Mouse (Mus musculus): ENCODE data around the gene Dll4. TPM values are rescaled to one million over a fixed set of nuclear protein-coding genes. Genes with fewer than 3 reads are reported as not detected.

Gene Dll4
- polyA plus RNA-seq, 1 experiment from 2014 or later: 8.4 TPM

DNA sequence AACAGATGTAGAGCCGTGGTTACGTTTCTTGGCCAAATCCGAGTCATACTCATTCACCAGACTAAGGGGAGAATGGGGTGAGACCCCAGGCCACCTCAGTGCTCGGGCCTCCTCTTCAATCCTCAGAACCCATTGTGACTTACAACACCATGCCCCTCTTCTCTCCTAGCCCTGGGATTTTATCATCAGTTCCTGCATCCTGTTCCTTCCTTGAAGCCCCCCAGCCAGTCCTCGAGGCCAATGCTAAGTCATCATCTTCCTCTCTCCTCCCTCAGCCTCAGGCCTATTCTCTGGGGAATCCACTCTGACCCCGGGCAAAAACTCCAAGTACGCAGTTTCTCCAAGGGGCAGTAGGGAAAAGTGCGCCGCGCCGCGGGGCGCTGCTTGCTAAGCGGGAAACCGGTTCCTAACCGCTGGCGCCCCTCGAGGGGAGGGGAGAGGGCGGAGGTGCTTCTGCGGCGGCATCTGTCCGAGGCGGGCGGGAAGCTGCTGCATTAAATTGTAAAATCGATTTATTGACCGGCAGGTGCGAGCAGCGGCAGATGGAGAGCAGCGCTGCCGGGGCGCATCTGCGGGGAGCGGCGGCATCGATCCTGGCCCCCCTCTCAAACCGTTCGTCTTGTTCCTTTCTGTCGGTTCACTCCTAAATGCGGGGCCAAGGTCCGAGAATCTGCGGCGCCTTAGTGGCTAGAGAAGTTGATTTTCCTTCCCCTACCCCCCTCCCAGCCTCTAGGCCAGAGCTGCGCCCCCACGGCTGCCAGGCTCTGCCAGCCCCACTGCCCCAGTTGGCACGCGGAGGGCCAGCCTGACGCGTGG lies 3.6 kb upstream of the Dll4 start:
- peaks cover 39% of the 10 kb centered on the region for H3K27me3 ChIP-seq (replicated peaks; ENCODE audit: control insufficient read depth, insufficient read depth, low read length)

DNA sequence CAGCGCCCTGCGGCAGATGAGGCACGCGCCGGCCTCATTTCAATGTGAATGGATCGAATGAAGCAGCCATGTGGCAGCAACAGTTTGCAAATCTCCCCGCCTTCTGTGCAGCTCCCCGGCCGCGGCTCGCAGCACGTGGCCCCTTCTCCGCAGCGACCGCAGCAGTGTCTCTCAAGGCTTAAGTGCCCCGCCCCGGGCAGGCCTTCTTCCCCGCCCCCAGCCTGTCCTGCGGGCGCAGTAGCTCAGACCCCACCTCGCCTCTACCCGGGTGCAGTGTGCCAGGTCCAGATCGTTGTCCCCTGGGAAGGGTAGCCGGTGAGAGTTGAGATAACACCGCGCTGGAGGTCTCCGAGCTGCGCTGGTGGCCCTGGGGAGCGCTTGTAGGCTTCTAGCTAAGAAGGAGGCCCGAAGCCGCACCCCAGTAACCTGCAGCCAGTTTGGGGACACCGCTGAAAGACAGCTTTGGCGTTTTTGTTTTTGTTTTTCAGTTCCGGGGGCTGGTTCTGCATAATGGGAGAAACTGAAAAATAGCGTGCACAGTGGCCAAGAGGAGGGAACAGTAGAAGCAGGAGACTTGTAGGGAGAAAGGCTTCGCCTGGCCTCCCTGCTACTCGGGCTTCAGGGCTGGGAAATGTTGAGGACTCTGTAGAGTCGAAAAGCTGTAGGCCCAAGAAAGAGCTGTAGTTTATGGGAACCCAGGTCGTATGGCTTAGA lies 2.8 kb upstream of the Dll4 start:
- ATAC-seq: no peak
- peak overlapping the region; percentile 39 for H3K4me3 ChIP-seq (ENCODE audit: low read length)

More for the DNA sequence above, 3.6 kb upstream of the Dll4 start:
- WGBS: 6% methylated on average over 47 of the region's 48 CpGs
- H3K9me3 ChIP-seq (ENCODE audit: control insufficient read depth, low read length): no peaks in the 10 kb centered on the region
- no peaks in the 10 kb centered on the region for H3K36me3 ChIP-seq (ENCODE audit: control insufficient read depth, insufficient read depth, low read length)
- peaks cover 40% of the 10 kb centered on the region for H3K4me1 ChIP-seq (ENCODE audit: control insufficient read depth, insufficient read depth, low read length)
- ATAC-seq: no peak
- H3K4me2 ChIP-seq (ENCODE audit: low read depth, low read length): peak overlapping the region; percentile 55
- peak overlapping the region; percentile 39 for H3K4me3 ChIP-seq (ENCODE audit: low read length)
- H3K9ac ChIP-seq (ENCODE audit: low read depth, low read length): peak overlapping the region; percentile 50
- H3K27ac ChIP-seq (ENCODE audit: low read length): peak overlapping the region; percentile 43; the same call in 1 of the 2 replicates

DNA sequence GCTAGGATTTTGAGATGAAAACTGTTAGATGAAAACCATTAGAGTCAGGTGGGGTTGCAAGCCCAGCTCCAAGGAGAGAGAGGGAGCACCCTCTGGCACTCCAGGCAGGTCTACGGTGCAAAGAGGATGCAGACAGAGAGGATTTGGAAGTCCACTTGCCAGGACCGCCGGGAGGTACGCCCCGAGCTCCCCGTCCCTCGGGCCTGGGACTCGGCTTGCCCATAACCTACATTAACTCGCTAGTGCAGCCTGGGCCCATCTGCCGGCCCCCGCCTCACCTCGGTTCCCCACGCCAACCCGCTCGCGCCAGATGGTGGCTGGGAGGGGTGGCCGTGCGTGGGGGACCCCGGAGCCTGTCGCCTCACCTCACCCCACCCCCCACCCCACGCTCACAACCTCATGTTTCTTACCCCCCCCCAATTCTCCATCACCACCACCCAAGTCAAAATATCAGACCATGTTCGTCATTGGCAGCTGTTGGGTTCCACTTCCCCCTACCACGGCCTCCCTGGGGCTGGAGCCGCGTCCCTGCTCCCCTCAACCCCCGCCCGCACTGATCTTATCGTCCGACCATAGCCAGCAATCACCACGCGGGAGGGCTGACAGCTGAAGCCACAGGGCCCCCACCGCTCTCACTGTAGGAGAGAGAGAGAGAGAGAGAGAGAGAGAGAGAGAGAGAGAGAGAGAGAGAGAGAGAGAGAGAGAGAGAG lies 1.6 kb upstream of the Dll4 start:
- Histone ChIP-seq H3K4me3 (ENCODE audit: low read length) (peak overlapping the region; percentile 63), H3K27me3 (replicated peaks; ENCODE audit: control insufficient read depth, insufficient read depth, low read length) (peaks cover 46% of the 10 kb centered on the region), H3K36me3 (ENCODE audit: control insufficient read depth, insufficient read depth, low read length) (no peaks in the 10 kb centered on the region), H3K9ac (ENCODE audit: low read depth, low read length) (peak overlapping the region; percentile 41; the same call in 1 of the 2 replicates), H3K9me3 (ENCODE audit: control insufficient read depth, low read length) (no peaks in the 10 kb centered on the region), H3K4me2 (ENCODE audit: low read depth, low read length) (peak overlapping the region; percentile 99), H3K27ac (ENCODE audit: low read length) (no peak overlapping the region), H3K4me1 (ENCODE audit: control insufficient read depth, insufficient read depth, low read length) (peaks cover 42% of the 10 kb centered on the region)
- ATAC-seq: no peak
- 16% methylated on average over 32 of the region's 32 CpGs for WGBS

More for the DNA sequence above, 2.8 kb upstream of the Dll4 start:
- Histone ChIP-seq H3K4me1 (ENCODE audit: control insufficient read depth, insufficient read depth, low read length) (peaks cover 38% of the 10 kb centered on the region), H3K9ac (ENCODE audit: low read depth, low read length) (peak overlapping the region; percentile 50), H3K36me3 (ENCODE audit: control insufficient read depth, insufficient read depth, low read length) (no peaks in the 10 kb centered on the region), H3K9me3 (ENCODE audit: control insufficient read depth, low read length) (no peaks in the 10 kb centered on the region), H3K27ac (ENCODE audit: low read length) (peak overlapping the region; percentile 43; the same call in 1 of the 2 replicates), H3K4me2 (ENCODE audit: low read depth, low read length) (peak overlapping the region; percentile 55), H3K27me3 (replicated peaks; ENCODE audit: control insufficient read depth, insufficient read depth, low read length) (peaks cover 39% of the 10 kb centered on the region)
- WGBS: 18% methylated on average over 39 of the region's 39 CpGs

DNA sequence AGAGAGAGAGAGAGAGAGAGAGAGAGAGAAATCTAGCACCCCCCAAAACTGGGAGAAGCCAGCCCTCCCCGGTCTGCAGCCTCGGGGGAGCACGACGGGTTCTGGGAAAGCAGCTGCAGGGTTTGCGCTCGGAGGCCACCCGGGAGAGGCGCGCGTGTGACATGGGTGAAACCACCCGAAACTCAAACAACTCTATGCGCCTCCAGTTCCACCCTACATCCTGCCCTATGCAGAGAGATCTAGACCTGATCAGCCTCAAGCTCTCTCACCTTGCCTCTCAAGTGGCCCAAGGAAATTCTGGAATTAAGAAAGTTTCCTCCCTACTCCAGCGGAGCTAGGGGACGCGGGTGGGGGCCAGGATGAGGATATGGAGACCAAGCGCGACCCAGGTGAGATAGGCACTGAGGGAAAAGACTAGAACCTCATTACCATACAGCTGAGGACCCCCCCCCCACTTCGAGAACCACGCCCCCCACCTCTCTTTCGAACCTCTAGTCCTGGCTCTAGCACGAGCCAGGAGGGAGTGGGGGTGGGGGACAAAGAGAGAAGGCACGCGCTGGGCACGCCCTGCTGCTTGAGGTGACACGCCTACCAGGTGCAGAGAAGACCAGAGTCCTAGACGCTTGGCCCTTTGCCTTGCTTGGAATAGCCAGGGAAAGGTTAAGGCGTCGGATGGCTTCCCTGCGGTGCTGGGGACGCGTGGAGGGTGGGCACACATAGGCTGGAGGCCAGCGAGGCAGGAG lies 837 bp upstream of the Dll4 start:
- H3K27ac ChIP-seq (ENCODE audit: low read length): peak overlapping the region; percentile 39; the same call in 1 of the 2 replicates
- ATAC-seq: peak; percentile 69
- H3K9ac ChIP-seq (ENCODE audit: low read depth, low read length): peak overlapping the region; percentile 69
- no peaks in the 10 kb centered on the region for H3K9me3 ChIP-seq (ENCODE audit: control insufficient read depth, low read length)
- peak overlapping the region; percentile 63 for H3K4me3 ChIP-seq (ENCODE audit: low read length)
- peaks cover 46% of the 10 kb centered on the region for H3K27me3 ChIP-seq (replicated peaks; ENCODE audit: control insufficient read depth, insufficient read depth, low read length)
- H3K4me1 ChIP-seq (ENCODE audit: control insufficient read depth, insufficient read depth, low read length): peaks cover 42% of the 10 kb centered on the region
- no peaks in the 10 kb centered on the region for H3K36me3 ChIP-seq (ENCODE audit: control insufficient read depth, insufficient read depth, low read length)
- under 1% methylated on average over 32 of the region's 32 CpGs for WGBS
- H3K4me2 ChIP-seq (ENCODE audit: low read depth, low read length): peak overlapping the region; percentile 99

- Histone ChIP-seq H3K27me3 (replicated peaks; ENCODE audit: control insufficient read depth, insufficient read depth, low read length) (peaks cover 46% of the 10 kb centered on the region), H3K4me1 (ENCODE audit: control insufficient read depth, insufficient read depth, low read length) (peaks cover 41% of the 10 kb centered on the region)
These were observed 847 bp downstream of the Dll4 start for GRCm38 (mm10) chr2:119326161-119327101.

DNA sequence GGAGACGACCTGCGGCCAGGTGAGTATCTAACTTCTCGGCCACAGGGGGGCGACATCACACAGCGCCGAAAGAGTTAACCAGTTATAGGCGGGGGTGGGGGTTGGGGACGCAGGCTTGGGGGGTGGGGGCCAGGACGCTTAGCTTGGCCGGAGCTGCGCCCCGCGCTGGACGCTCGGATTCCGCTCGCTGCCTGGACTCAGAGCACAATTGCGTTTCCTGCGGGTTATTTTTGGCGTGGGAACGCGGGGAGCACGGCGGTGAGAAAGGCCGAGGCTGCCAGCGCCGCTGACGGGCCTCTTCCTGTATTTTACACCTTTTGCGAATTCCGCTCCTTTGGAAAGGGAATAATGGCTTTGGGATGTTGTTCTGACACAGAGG lies 1.5 kb downstream of the Dll4 start:
- Histone ChIP-seq H3K27ac (ENCODE audit: low read length) (peak overlapping the region; percentile 21; the same call in 1 of the 2 replicates), H3K4me1 (ENCODE audit: control insufficient read depth, insufficient read depth, low read length) (peaks cover 35% of the 10 kb centered on the region), H3K9ac (ENCODE audit: low read depth, low read length) (peak overlapping the region; percentile 69), H3K9me3 (ENCODE audit: control insufficient read depth, low read length) (no peaks in the 10 kb centered on the region), H3K4me3 (ENCODE audit: low read length) (peak overlapping the region; percentile 63), H3K27me3 (replicated peaks; ENCODE audit: control insufficient read depth, insufficient read depth, low read length) (peaks cover 44% of the 10 kb centered on the region), H3K36me3 (ENCODE audit: control insufficient read depth, insufficient read depth, low read length) (no peaks in the 10 kb centered on the region), H3K4me2 (ENCODE audit: low read depth, low read length) (peak overlapping the region; percentile 99)
- under 1% methylated on average over 30 of the region's 30 CpGs for WGBS
- ATAC-seq: no peak

More at GRCm38 (mm10) chr2:119326161-119327101, 847 bp downstream of the Dll4 start:
- H3K9ac ChIP-seq (ENCODE audit: low read depth, low read length): peak overlapping the region; percentile 69
- H3K9me3 ChIP-seq (ENCODE audit: control insufficient read depth, low read length): no peaks in the 10 kb centered on the region
- peak overlapping the region; percentile 99 for H3K4me2 ChIP-seq (ENCODE audit: low read depth, low read length)
- no peaks in the 10 kb centered on the region for H3K36me3 ChIP-seq (ENCODE audit: control insufficient read depth, insufficient read depth, low read length)
- peak overlapping the region; percentile 63 for H3K4me3 ChIP-seq (ENCODE audit: low read length)
- no peak for ATAC-seq
- under 1% methylated on average over 59 of the region's 61 CpGs for WGBS
- peak overlapping the region; percentile 44 for H3K27ac ChIP-seq (ENCODE audit: low read length)

DNA sequence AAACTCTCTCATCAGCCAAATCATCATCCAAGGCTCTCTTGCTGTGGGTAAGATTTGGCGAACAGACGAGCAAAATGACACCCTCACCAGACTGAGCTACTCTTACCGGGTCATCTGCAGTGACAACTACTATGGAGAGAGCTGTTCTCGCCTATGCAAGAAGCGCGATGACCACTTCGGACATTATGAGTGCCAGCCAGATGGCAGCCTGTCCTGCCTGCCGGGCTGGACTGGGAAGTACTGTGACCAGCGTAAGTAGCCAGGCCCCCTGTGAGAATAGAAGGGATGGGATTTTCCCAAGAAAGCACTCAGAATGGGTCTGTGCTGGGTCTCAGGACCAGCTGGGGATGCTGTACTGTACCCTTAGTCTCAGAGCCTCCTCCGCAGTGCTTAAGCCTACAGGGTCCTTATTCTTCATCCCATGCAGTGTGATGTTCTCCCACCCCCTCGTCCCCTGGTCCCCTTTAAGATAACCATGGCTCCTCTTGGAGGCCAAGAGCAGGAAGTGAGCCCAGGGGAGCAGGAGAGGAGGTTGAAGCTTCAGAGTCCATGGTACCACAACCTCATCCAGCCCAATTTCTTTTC lies 2.5 kb downstream of the Dll4 start:
- peak overlapping the region; percentile 99 for H3K4me2 ChIP-seq (ENCODE audit: low read depth, low read length)
- H3K36me3 ChIP-seq (ENCODE audit: control insufficient read depth, insufficient read depth, low read length): no peaks in the 10 kb centered on the region
- ATAC-seq: no peak
- 0 out of 2 replicates have a peak overlapping the region, but pooled peaks have one; percentile 30 for H3K9ac ChIP-seq (ENCODE audit: low read depth, low read length)
- 0 out of 2 replicates have a peak overlapping the region, but pooled peaks have one; percentile 21 for H3K27ac ChIP-seq (ENCODE audit: low read length)
- WGBS: 38% methylated on average over 11 of the region's 11 CpGs
- peak overlapping the region; percentile 63 for H3K4me3 ChIP-seq (ENCODE audit: low read length)
- no peaks in the 10 kb centered on the region for H3K9me3 ChIP-seq (ENCODE audit: control insufficient read depth, low read length)
- H3K4me1 ChIP-seq (ENCODE audit: control insufficient read depth, insufficient read depth, low read length): peaks cover 28% of the 10 kb centered on the region
- H3K27me3 ChIP-seq (replicated peaks; ENCODE audit: control insufficient read depth, insufficient read depth, low read length): peaks cover 37% of the 10 kb centered on the region
